Mouse (Mus musculus) embryonic facial prominence, embryonic 13.5 days (tissue): ENCODE measurements around the gene Itpr2. TPM values are rescaled to one million over a fixed set of nuclear protein-coding genes. Genes with fewer than 3 reads are reported as not detected.

Experiments used
- ATAC-seq: fragments of 200-750 bp; cut with Nextera tagmentation; 2 replicates; pipeline ENCODE4 v1.8.0; 2017; ENCODE audit warnings: low read depth; ENCODE audit not compliant: insufficient number of reproducible peaks, insufficient read depth, low FRiP score, low TSS enrichment
- H3K27ac ChIP-seq: fragments of 300-500 bp; sonication (generic); 2 replicates; pipeline ENCODE4 v1.5.1; 2015; ENCODE audit warnings: moderate library complexity, mild to moderate bottlenecking, inconsistent platforms
- H3K27me3 ChIP-seq: fragments of 300-500 bp; sonication (generic); 2 replicates; pipeline ENCODE4 v1.6.1; 2015; ENCODE audit warnings: mild to moderate bottlenecking, inconsistent platforms
- H3K36me3 ChIP-seq: fragments of 300-500 bp; sonication (generic); 2 replicates; pipeline ENCODE4 v1.6.1; 2015; ENCODE audit warnings: mild to moderate bottlenecking, inconsistent platforms
- H3K4me1 ChIP-seq: fragments of 300-500 bp; sonication (generic); 2 replicates; pipeline ENCODE4 v1.6.1; 2015; ENCODE audit warnings: inconsistent platforms
- H3K4me2 ChIP-seq: fragments of 300-500 bp; sonication (generic); 2 replicates; pipeline ENCODE4 v1.6.1; 2015; ENCODE audit warnings: moderate library complexity, mild to moderate bottlenecking, inconsistent platforms
- H3K4me3 ChIP-seq: fragments of 300-500 bp; sonication (generic); 2 replicates; pipeline ENCODE4 v1.5.1; 2015; ENCODE audit warnings: mild to moderate bottlenecking, inconsistent platforms
- H3K9ac ChIP-seq: fragments of 300-500 bp; sonication (generic); 2 replicates; pipeline ENCODE4 v1.6.1; 2015; ENCODE audit warnings: mild to moderate bottlenecking, inconsistent platforms
- H3K9me3 ChIP-seq: fragments of 300-500 bp; sonication (generic); 2 replicates; pipeline ENCODE4 v1.6.1; 2016; ENCODE audit warnings: inconsistent platforms
- WGBS: fragments of 180-500 bp; shearing (Covaris S2); methylation state at CpG from one replicate; pipeline ENCODE4 v1.1.7; 2015; ENCODE audit warnings: mixed read lengths; 5-methylcytosine and 5-hydroxymethylcytosine counted together
- polyA plus RNA-seq: library from polyadenylated mRNA; unstranded; fragments of >200 nt; fragmentation: Nextera tagmentation; extraction: Ambion mirVana; gene quantifications from 2 replicates; pipeline ENCODE4 v1.2.1, GENCODE M21; 2015

Itpr2 gene
- polyA plus RNA-seq, 1 experiment from 2014 or later, result 9.3 TPM

- Histone ChIP-seq H3K9ac (no peak overlapping the region), H3K27me3 (peaks cover 8% of the 10 kb centered on the region; the same call in 1 of the 2 replicates), H3K9me3 (no peaks in the 10 kb centered on the region), H3K36me3 (no peaks in the 10 kb centered on the region), H3K4me3 (no peak overlapping the region), H3K4me2 (no peak overlapping the region), H3K4me1 (peaks cover 13% of the 10 kb centered on the region), H3K27ac (no peak overlapping the region)
- 96% methylated on average over 6 of the region's 6 CpGs for WGBS
- no peak for ATAC-seq
Measured at GRCm38 (mm10) chr6:146140171-146140570, 361.9 kb downstream of the Itpr2 start.

DNA sequence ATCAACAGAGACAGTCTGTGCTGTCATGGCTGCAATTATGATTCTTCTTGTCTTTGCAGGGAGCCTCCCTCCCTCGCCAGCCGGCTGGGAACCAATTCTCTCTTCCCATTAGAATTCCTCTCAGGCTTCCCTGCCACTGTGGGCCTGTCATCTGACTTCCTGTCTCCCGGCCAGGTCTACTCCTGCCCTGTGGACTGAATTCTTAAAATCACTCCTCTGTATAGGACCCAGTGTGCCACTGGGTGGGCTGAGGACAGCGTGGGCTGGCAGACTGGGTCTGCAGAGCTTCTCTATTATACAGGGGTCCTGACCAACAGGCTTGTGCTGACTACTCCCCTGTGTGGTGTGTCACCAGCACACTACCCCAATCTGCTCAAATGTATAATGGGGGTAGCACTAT is 365.4 kb downstream of the Itpr2 start:
- no peak overlapping the region for H3K27ac ChIP-seq
- no peak overlapping the region for H3K4me2 ChIP-seq
- peaks cover 20% of the 10 kb centered on the region for H3K4me1 ChIP-seq
- no peak; the same call in 1 of the 2 replicates for ATAC-seq
- no peak overlapping the region for H3K9ac ChIP-seq
- H3K36me3 ChIP-seq, result no peaks in the 10 kb centered on the region
- no peak overlapping the region for H3K4me3 ChIP-seq
- no peaks in the 10 kb centered on the region for H3K9me3 ChIP-seq
- H3K27me3 ChIP-seq, result peaks cover 8% of the 10 kb centered on the region; the same call in 1 of the 2 replicates
- WGBS, result 45% methylated on average over 4 of the region's 4 CpGs

DNA sequence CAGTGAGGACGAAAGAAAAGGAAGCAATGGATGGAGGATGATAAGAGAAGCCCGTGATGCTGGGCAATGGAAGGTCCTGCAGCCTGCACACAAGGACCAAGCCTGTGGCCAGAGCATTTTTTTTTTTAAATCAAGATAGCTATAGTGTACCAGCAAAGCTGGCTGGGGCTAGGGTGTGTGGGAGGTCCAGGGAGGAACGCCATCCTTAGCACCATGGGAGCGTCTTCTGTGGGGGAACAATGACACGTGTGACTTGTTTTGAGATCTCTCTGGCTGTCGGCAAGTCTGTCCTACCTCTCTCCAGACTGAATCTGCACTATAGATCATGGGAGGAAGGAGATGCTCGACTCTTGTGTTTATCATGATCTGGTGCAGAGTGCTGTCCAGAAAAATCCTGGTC is 365.8 kb downstream of the Itpr2 start:
- peaks cover 8% of the 10 kb centered on the region; the same call in 1 of the 2 replicates for H3K27me3 ChIP-seq
- no peak overlapping the region for H3K4me2 ChIP-seq
- WGBS, result 50% methylated on average over 7 of the region's 7 CpGs
- no peak overlapping the region for H3K4me3 ChIP-seq
- H3K27ac ChIP-seq, result no peak overlapping the region
- no peaks in the 10 kb centered on the region for H3K9me3 ChIP-seq
- no peak overlapping the region for H3K9ac ChIP-seq
- ATAC-seq, result no peak
- peaks cover 20% of the 10 kb centered on the region for H3K4me1 ChIP-seq
- H3K36me3 ChIP-seq, result no peaks in the 10 kb centered on the region

DNA sequence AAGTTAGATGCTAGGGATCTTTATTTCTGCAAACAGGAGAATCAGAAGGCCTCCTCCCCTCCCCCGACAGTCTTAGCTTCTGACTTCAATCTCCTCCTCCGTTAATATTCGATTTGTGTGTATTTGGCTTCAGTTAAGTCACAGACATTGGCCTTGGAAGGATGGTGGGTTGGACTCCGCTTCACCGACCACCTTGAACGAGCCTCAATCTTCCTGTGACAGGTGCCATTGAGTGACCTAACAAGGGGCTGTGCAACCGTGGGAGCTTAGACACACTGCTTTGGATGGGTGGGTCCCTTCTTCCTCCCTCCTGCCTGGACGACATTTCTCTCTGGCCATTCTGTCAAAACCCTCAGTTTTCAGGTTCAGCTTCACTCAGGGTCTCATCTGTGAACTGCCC is 366.7 kb downstream of the Itpr2 start:
- 81% methylated on average over 8 of the region's 8 CpGs for WGBS
- H3K27ac ChIP-seq, result no peak overlapping the region

GRCm38 (mm10) chr6:146133921-146134320 is 368.1 kb downstream of the Itpr2 start:
- Histone ChIP-seq H3K9ac (no peak overlapping the region), H3K36me3 (no peaks in the 10 kb centered on the region), H3K4me2 (no peak overlapping the region), H3K9me3 (no peaks in the 10 kb centered on the region), H3K4me3 (no peak overlapping the region), H3K27me3 (peaks cover 8% of the 10 kb centered on the region; the same call in 1 of the 2 replicates), H3K27ac (no peak overlapping the region), H3K4me1 (peaks cover 20% of the 10 kb centered on the region)
- 55% methylated on average over 8 of the region's 8 CpGs for WGBS
- ATAC-seq, result no peak

More for the DNA sequence above, 366.7 kb downstream of the Itpr2 start:
- Histone ChIP-seq H3K36me3 (no peaks in the 10 kb centered on the region), H3K4me1 (peaks cover 20% of the 10 kb centered on the region), H3K4me3 (no peak overlapping the region), H3K9ac (no peak overlapping the region), H3K9me3 (no peaks in the 10 kb centered on the region), H3K27me3 (peaks cover 8% of the 10 kb centered on the region; the same call in 1 of the 2 replicates), H3K4me2 (no peak overlapping the region)
- ATAC-seq, result no peak

- no peak overlapping the region for H3K4me3 ChIP-seq
- 82% methylated on average over 7 of the region's 7 CpGs for WGBS
- H3K9me3 ChIP-seq, result no peaks in the 10 kb centered on the region
- H3K9ac ChIP-seq, result no peak overlapping the region
- H3K36me3 ChIP-seq, result no peaks in the 10 kb centered on the region
- no peak overlapping the region for H3K27ac ChIP-seq
- no peak overlapping the region for H3K4me2 ChIP-seq
- no peaks in the 10 kb centered on the region for H3K27me3 ChIP-seq
- H3K4me1 ChIP-seq, result peaks cover 4% of the 10 kb centered on the region; the same call in 1 of the 2 replicates
- ATAC-seq, result no peak
Measured at GRCm38 (mm10) chr6:146129066-146129465, 373.0 kb downstream of the Itpr2 start.

GRCm38 (mm10) chr6:146126823-146127681 is 375.0 kb downstream of the Itpr2 start:
- no peak for ATAC-seq
- Histone ChIP-seq H3K9me3 (no peaks in the 10 kb centered on the region), H3K27ac (no peak overlapping the region), H3K4me3 (no peak overlapping the region), H3K4me1 (no peaks in the 10 kb centered on the region), H3K4me2 (no peak overlapping the region), H3K36me3 (no peaks in the 10 kb centered on the region), H3K27me3 (no peaks in the 10 kb centered on the region), H3K9ac (no peak overlapping the region)
- 82% methylated on average over 12 of the region's 12 CpGs for WGBS

GRCm38 (mm10) chr6:146125621-146126020 is 376.4 kb downstream of the Itpr2 start:
- Histone ChIP-seq H3K4me1 (0 out of 2 replicates have a peak, but pooled peaks cover 2% of the 10 kb centered on the region), H3K9me3 (no peaks in the 10 kb centered on the region), H3K4me2 (no peak overlapping the region), H3K4me3 (no peak overlapping the region), H3K27me3 (no peaks in the 10 kb centered on the region), H3K36me3 (no peaks in the 10 kb centered on the region), H3K9ac (no peak overlapping the region), H3K27ac (no peak overlapping the region)
- ATAC-seq, result no peak
- WGBS, result 85% methylated on average over 1 of the region's 1 CpGs

DNA sequence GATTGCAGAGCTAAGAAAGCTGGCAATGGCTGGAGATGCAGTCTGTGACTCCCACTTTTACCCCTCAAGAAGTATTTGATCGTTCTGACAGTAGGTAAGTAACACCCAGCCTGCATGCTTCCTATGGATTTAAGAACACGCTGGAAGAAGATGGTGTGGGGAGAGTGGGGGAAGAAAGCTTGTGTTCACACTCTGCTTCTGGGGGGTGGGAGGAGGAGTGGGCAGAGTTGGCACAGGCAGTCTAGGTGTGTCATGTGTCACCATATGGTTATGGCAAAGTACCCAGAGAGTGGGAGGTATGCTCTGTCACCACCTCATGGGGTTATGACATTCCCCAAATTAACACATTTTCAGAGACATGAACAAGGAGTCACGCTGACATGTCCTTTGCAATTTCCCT is 377.5 kb downstream of the Itpr2 start:
- H3K4me3 ChIP-seq, result no peak overlapping the region
- H3K36me3 ChIP-seq, result no peaks in the 10 kb centered on the region
- H3K27me3 ChIP-seq, result no peaks in the 10 kb centered on the region
- 75% methylated on average over 3 of the region's 3 CpGs for WGBS
- H3K9me3 ChIP-seq, result no peaks in the 10 kb centered on the region
- H3K4me2 ChIP-seq, result no peak overlapping the region
- ATAC-seq, result no peak
- no peak overlapping the region for H3K27ac ChIP-seq
- no peak overlapping the region for H3K9ac ChIP-seq
- 0 out of 2 replicates have a peak, but pooled peaks cover 8% of the 10 kb centered on the region for H3K4me1 ChIP-seq

DNA sequence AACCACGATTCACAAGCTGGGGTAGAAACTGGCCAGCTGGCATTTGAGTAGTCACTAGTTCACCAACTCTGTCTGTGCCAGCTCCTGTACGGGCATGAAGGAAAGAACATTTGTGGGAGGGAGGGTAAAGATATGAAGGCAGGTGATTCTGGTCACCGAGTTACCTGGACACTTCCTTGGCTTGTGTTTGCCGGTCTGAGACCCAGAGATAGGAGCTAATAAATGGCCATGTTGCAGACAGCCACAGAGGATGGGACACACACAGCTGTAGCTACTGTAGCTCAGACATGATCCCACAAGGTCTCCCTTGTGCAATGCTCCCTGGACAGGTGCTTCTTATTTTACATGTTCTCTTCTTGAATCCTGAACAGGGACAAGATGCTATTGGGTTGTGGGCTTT is 378.4 kb downstream of the Itpr2 start:
- Histone ChIP-seq H3K27me3 (no peaks in the 10 kb centered on the region), H3K4me1 (0 out of 2 replicates have a peak, but pooled peaks cover 8% of the 10 kb centered on the region), H3K4me2 (no peak overlapping the region), H3K9me3 (no peaks in the 10 kb centered on the region), H3K9ac (no peak overlapping the region), H3K36me3 (no peaks in the 10 kb centered on the region), H3K27ac (no peak overlapping the region), H3K4me3 (no peak overlapping the region)
- ATAC-seq, result no peak
- 89% methylated on average over 4 of the region's 4 CpGs for WGBS

- H3K9me3 ChIP-seq, result no peaks in the 10 kb centered on the region
- 50% methylated on average over 6 of the region's 6 CpGs for WGBS
- no peaks in the 10 kb centered on the region for H3K27me3 ChIP-seq
- no peak overlapping the region for H3K4me3 ChIP-seq
- 0 out of 2 replicates have a peak, but pooled peaks cover 8% of the 10 kb centered on the region for H3K4me1 ChIP-seq
- no peak for ATAC-seq
- no peak overlapping the region for H3K27ac ChIP-seq
- no peak overlapping the region for H3K9ac ChIP-seq
- H3K4me2 ChIP-seq, result no peak overlapping the region
- no peaks in the 10 kb centered on the region for H3K36me3 ChIP-seq
Measured at GRCm38 (mm10) chr6:146120172-146120571, 381.9 kb downstream of the Itpr2 start.

DNA sequence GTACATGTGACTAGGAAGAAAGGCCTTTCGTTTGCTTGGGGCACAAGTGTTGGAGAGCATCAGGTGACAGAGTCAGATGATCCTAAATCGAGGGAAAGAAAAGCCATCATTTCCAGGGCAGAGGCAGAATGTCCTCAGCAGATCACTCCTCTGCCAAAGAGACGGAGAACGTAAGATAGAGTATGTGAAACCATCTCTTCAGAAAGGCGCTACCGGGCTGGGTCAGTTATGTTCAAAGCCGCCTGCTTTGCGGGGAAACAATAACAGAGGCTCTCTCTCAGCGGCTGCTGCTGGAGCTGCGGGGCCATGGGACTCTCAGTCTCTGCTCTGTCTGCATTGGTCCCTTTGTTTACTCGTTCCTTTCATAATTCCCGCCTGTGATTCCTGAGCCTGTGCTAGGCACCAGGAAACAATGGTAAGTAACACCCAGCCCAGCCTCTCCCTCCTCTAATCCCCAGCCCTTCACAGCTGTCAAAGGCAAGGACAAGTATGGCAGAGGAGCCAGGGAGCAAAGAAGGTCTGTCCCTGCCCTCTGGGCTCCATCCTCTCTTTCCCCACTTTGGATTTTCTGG is 387.2 kb downstream of the Itpr2 start:
- H3K4me1 ChIP-seq, result peaks cover 17% of the 10 kb centered on the region
- WGBS, result 15% methylated on average over 12 of the region's 12 CpGs
- H3K4me2 ChIP-seq, result peak overlapping the region; percentile 31
- no peaks in the 10 kb centered on the region for H3K9me3 ChIP-seq
- H3K27ac ChIP-seq, result no peak overlapping the region
- no peak overlapping the region for H3K9ac ChIP-seq
- H3K4me3 ChIP-seq, result no peak overlapping the region
- ATAC-seq, result no peak
- H3K36me3 ChIP-seq, result no peaks in the 10 kb centered on the region
- H3K27me3 ChIP-seq, result peaks cover 4% of the 10 kb centered on the region; the same call in 1 of the 2 replicates
